Mouse (Mus musculus) CH12.LX (cell line): ENCODE measurements around the gene Sdc4. TPM values are rescaled to one million over a fixed set of nuclear protein-coding genes. Genes with fewer than 3 reads are reported as not detected.

Source experiments
- DNase-seq: peaks from one replicate; pipeline ENCODE4 v3.0.0-alpha.2; 2013; ENCODE audit errors: extremely low read depth
- H3K27ac ChIP-seq: 2 replicates; pipeline ENCODE4 v1.5.1; 2012; ENCODE audit warnings: low read depth, mild to moderate bottlenecking, control low read depth, moderate library complexity; ENCODE audit not compliant: insufficient read depth
- H3K27me3 ChIP-seq: replicated peaks from 2 replicates; pipeline ENCODE3; 2012; ENCODE audit warnings: inconsistent platforms
- H3K36me3 ChIP-seq, 2 experiments: replicated peaks in 1 of 2; 2 replicates each; pipeline versions ENCODE3 to v1.6.1; 2012; ENCODE audit warnings: inconsistent platforms in 1 of 2, low read length in 1 of 2, mild to moderate bottlenecking in 1 of 2, mixed read lengths in 1 of 2, moderate library complexity in 1 of 2; ENCODE audit not compliant: control insufficient read depth in 1 of 2, insufficient read depth in 1 of 2
- H3K4me1 ChIP-seq, 2 experiments: 2 replicates each; pipeline ENCODE4 v1.6.1; 2012; ENCODE audit warnings: inconsistent platforms in 1 of 2, moderate library complexity in 1 of 2; ENCODE audit not compliant: insufficient read depth in 2 of 2, control insufficient read depth in 1 of 2
- H3K4me2 ChIP-seq: 2 replicates; pipeline ENCODE4 v1.6.1; 2012; ENCODE audit warnings: low read depth, mild to moderate bottlenecking, control low read depth; ENCODE audit not compliant: poor library complexity, insufficient read depth, severe bottlenecking
- H3K4me3 ChIP-seq, 3 experiments: fragments of 150-350 bp in 1 of 3; sonication (generic) in 1 of 3; replicated peaks in 1 of 3; 2 replicates each; pipeline versions ENCODE3 to v1.5.1; 2011 to 2012; ENCODE audit warnings: low read depth in 2 of 3, low read length in 2 of 3, mild to moderate bottlenecking in 2 of 3, moderate library complexity in 2 of 3, control low read depth in 1 of 3, improper control_type of control experiment in 1 of 3, inconsistent platforms in 1 of 3, mixed read lengths in 1 of 3; ENCODE audit not compliant: poor library complexity in 1 of 3
- H3K79me2 ChIP-seq: replicated peaks from 2 replicates; pipeline ENCODE4 v1.6.1; 2012; ENCODE audit warnings: mild to moderate bottlenecking, moderate library complexity; ENCODE audit not compliant: control insufficient read depth, poor library complexity, insufficient read depth, severe bottlenecking; ENCODE audit errors: extremely low read depth
- H3K9ac ChIP-seq: 2 replicates; pipeline ENCODE4 v1.6.1; 2012; ENCODE audit warnings: low read depth, mild to moderate bottlenecking, control low read depth, moderate library complexity; ENCODE audit not compliant: insufficient read depth
- H3K9me3 ChIP-seq: replicated peaks from 2 replicates; pipeline ENCODE3; 2012; ENCODE audit warnings: low read length, inconsistent platforms, mixed read lengths
- BHLHE40 ChIP-seq: IDR thresholded peaks from 2 replicates; pipeline ENCODE4 v1.6.1; 2011; ENCODE audit warnings: mild to moderate bottlenecking, low read depth, low read length, improper control_type of control experiment
- CHD1 ChIP-seq: IDR thresholded peaks from 2 replicates; pipeline ENCODE4 v1.6.1; 2012; ENCODE audit warnings: low read depth, low read length, improper control_type of control experiment, inconsistent platforms
- CHD2 ChIP-seq: IDR thresholded peaks from 2 replicates; pipeline ENCODE4 v1.6.1; 2011; ENCODE audit warnings: low read length, improper control_type of control experiment
- GABPA ChIP-seq: IDR thresholded peaks from 2 replicates; pipeline ENCODE4 v1.6.1; 2012; ENCODE audit warnings: low read depth, low read length, improper control_type of control experiment, inconsistent platforms; ENCODE audit not compliant: insufficient replicate concordance
- HCFC1 ChIP-seq: IDR thresholded peaks from 2 replicates; pipeline ENCODE4 v1.6.1; 2012; ENCODE audit warnings: low read depth, mild to moderate bottlenecking, inconsistent platforms, low read length, improper control_type of control experiment
- JUN ChIP-seq: IDR thresholded peaks from 2 replicates; pipeline ENCODE4 v1.6.1; 2011; ENCODE audit warnings: low read depth, mild to moderate bottlenecking, low read length, improper control_type of control experiment, moderate library complexity; ENCODE audit not compliant: insufficient read depth
- JUND ChIP-seq: conservative IDR thresholded peaks from 2 replicates; pipeline ENCODE4 v1.6.1; 2011; ENCODE audit warnings: low read depth, low read length, improper control_type of control experiment
- KAT2A ChIP-seq: IDR thresholded peaks from 2 replicates; pipeline ENCODE4 v1.6.1; 2012; ENCODE audit warnings: low read length, improper control_type of control experiment, inconsistent platforms; ENCODE audit not compliant: insufficient replicate concordance
- MAFK ChIP-seq: IDR thresholded peaks from 2 replicates; pipeline ENCODE4 v1.6.1; 2011; ENCODE audit warnings: low read length, improper control_type of control experiment; ENCODE audit not compliant: insufficient replicate concordance
- MAX ChIP-seq: IDR thresholded peaks from 2 replicates; pipeline ENCODE4 v1.6.1; 2011; ENCODE audit warnings: low read length, improper control_type of control experiment
- MEF2A ChIP-seq: IDR thresholded peaks from 2 replicates; pipeline ENCODE4 v1.6.1; 2014; ENCODE audit warnings: low read depth, mild to moderate bottlenecking, inconsistent platforms, low read length, improper control_type of control experiment, borderline replicate concordance
- MYC ChIP-seq: IDR thresholded peaks from 2 replicates; pipeline ENCODE4 v1.6.1; 2011; ENCODE audit warnings: low read depth, mild to moderate bottlenecking, improper control_type of control experiment, low read length
- NELFE ChIP-seq: IDR thresholded peaks from 2 replicates; pipeline ENCODE4 v1.6.1; 2011; ENCODE audit warnings: low read depth, low read length, improper control_type of control experiment
- NRF1 ChIP-seq: IDR thresholded peaks from 2 replicates; pipeline ENCODE4 v1.6.1; 2014; ENCODE audit warnings: low read depth, mild to moderate bottlenecking, inconsistent platforms, low read length, improper control_type of control experiment, moderate library complexity
- PAX5 ChIP-seq: IDR thresholded peaks from 2 replicates; pipeline ENCODE4 v1.6.1; 2012; ENCODE audit warnings: low read length, inconsistent platforms, mixed read lengths
- POLR2A ChIP-seq: IDR thresholded peaks from 2 replicates; pipeline ENCODE4 v1.6.1; 2011; ENCODE audit warnings: low read depth, mild to moderate bottlenecking, improper control_type of control experiment, low read length
- POLR2AphosphoS2 ChIP-seq: IDR thresholded peaks from 2 replicates; pipeline ENCODE4 v1.6.1; 2011; ENCODE audit warnings: low read depth, low read length, improper control_type of control experiment
- TCF12 ChIP-seq: IDR thresholded peaks from 2 replicates; pipeline ENCODE4 v1.6.1; 2014; ENCODE audit warnings: low read depth, mild to moderate bottlenecking, inconsistent platforms, low read length, improper control_type of control experiment
- UBTF ChIP-seq: IDR thresholded peaks from 2 replicates; pipeline ENCODE4 v1.6.1; 2012; ENCODE audit warnings: low read depth, mild to moderate bottlenecking, inconsistent platforms, low read length, improper control_type of control experiment, moderate library complexity
- USF1 ChIP-seq: IDR thresholded peaks from 2 replicates; pipeline ENCODE4 v1.6.1; 2014; ENCODE audit warnings: low read depth, mild to moderate bottlenecking, inconsistent platforms, low read length, improper control_type of control experiment
- USF2 ChIP-seq: conservative IDR thresholded peaks from 2 replicates; pipeline ENCODE4 v1.6.1; 2011; ENCODE audit warnings: low read depth, low read length, improper control_type of control experiment
- ZC3H11A ChIP-seq: IDR thresholded peaks from 2 replicates; pipeline ENCODE4 v1.6.1; 2012; ENCODE audit warnings: low read depth, mild to moderate bottlenecking, inconsistent platforms, low read length, improper control_type of control experiment
- ZMIZ1 ChIP-seq: IDR thresholded peaks from 2 replicates; pipeline ENCODE4 v1.6.1; 2012; ENCODE audit warnings: low read depth, mild to moderate bottlenecking, inconsistent platforms, low read length, improper control_type of control experiment
- dilution Hi-C: fragments of 300-500 bp; cut with MboI; formaldehyde crosslinking; loops from 2 replicates; pipeline ENCODE4 v1.14.3; 2020; ENCODE audit warnings: low sequenced_read_pairs; ENCODE audit not compliant: extremely low pct_unique_long_range_greater_than_20kb, extremely low pct_ligation_motif_present
- in situ Hi-C: fragments of 300-500 bp; cut with MboI; formaldehyde crosslinking; loops from 3 replicates; pipeline ENCODE4 v1.14.3; 2019; ENCODE audit warnings: low sequenced_read_pairs, low pct_ligation_motif_present, low pct_unique_long_range_greater_than_20kb, mixed read lengths
- polyA plus RNA-seq: library from polyadenylated mRNA; unstranded; fragments of >175 nt; gene quantifications from 2 replicates; pipeline ENCODE4 v1.2.1, GENCODE M21; 2012; ENCODE audit warnings: low read depth; ENCODE audit not compliant: insufficient read length
- total RNA-seq, 2 experiments: library from RNA; depleted of rRNA; stranded (reverse); fragments of 300-350 nt in 1 of 2; fragments of >200 nt in 1 of 2; gene quantifications; 2 replicates each; pipeline ENCODE4 v1.2.3; 2012 to 2014

The Sdc4 gene
- total and polyA plus RNA-seq, 3 experiments = 46.6 to 69.9 (median 59.8) TPM

DNA sequence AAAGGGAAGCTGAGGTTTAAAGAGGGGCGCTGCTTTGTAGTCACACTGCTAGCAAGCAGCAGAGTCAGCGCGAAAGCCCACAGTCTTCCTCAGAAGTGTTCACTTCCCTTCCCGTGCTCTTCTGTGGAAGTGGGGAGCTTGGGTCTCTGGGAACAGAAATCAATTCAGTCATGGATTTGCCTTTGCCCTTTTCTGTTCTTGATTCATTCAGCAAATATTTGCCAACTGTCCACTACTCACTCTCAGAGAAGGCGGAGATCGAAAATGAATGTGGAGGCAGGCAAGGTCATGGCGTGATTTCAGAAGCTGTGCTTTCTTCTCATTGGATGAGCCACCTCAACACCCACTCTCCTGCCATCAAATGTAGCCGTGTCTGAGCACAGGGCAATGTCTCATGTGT lies 14.8 kb upstream of the Sdc4 start:
- dilution Hi-C loops = no loop called here
- Histone ChIP-seq H3K9ac (no peak overlapping the region), H3K4me3 (no peak overlapping the region), H3K79me2 (peaks cover 11% of the 10 kb centered on the region), H3K27me3 (no peaks in the 10 kb centered on the region), H3K4me2 (no peak overlapping the region), H3K27ac (no peak overlapping the region), H3K9me3 (peaks cover 2% of the 10 kb centered on the region), H3K36me3 (peaks cover 11 to 16% of the 10 kb centered on the region in 2 experiments), H3K4me1 (peaks cover 7 to 39% of the 10 kb centered on the region in 2 experiments)
- TF ChIP-seq NRF1 = no peak
- no peak for TF ChIP-seq PAX5
- TF ChIP-seq NELFE = no peak
- TF ChIP-seq JUND = no peak
- TF ChIP-seq ZMIZ1 = no peak
- TF ChIP-seq POLR2AphosphoS2 = no peak
- TF ChIP-seq KAT2A = no peak
- no peak for TF ChIP-seq POLR2A
- no peak for TF ChIP-seq CHD2
- TF ChIP-seq GABPA = no peak
- no peak for TF ChIP-seq MAX
- no peak for TF ChIP-seq MYC
- TF ChIP-seq UBTF = no peak
- no peak for TF ChIP-seq BHLHE40
- TF ChIP-seq TCF12 = no peak
- TF ChIP-seq JUN = no peak
- TF ChIP-seq MAFK = no peak
- no peak for TF ChIP-seq ZC3H11A
- DNase-seq = no peak
- in situ Hi-C loops = loop anchor here (5.0 kb wide), 1 partner anchor 36 kb away; no protein-coding TSS in a partner anchor

DNA sequence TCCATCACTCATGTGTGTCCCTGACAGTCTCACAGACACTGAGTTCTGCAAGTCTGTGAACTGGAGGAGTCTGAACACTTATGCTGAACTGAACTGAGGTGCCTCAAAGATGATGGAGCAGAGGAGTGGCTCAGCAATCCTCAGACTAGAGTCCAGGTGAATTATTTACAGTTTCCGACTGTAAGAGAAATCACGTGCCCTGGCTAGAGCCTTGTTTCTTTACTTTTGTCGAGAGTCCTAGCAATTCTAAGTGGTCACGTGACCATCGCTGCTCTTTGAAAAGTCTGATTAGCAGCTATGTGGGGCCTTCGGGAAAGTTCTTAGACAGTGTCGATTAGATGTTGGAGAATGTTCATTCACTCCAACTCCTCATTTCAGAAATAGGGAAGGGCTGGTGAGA lies 14.3 kb upstream of the Sdc4 start:
- no peak for DNase-seq
- Histone ChIP-seq H3K9me3 (peaks cover 2% of the 10 kb centered on the region), H3K27ac (peak overlapping the region; percentile 43), H3K27me3 (peaks cover 3% of the 10 kb centered on the region), H3K36me3 (peaks cover 5 to 10% of the 10 kb centered on the region in 2 experiments), H3K79me2 (peaks cover 11% of the 10 kb centered on the region), H3K4me3 (peak overlapping the region; percentile 30 to 69 (median 35)), H3K4me1 (peaks cover 7 to 35% of the 10 kb centered on the region in 2 experiments), H3K9ac (peak overlapping the region; percentile 59), H3K4me2 (peak overlapping the region; percentile 39)
- in situ Hi-C loops (loop anchor here (5.0 kb wide), 1 partner anchor 36 kb away; no protein-coding TSS in a partner anchor), dilution Hi-C loops (no loop called here)
- TF ChIP-seq POLR2AphosphoS2 (no peak), USF1 (peak; percentile 72), TCF12 (no peak), USF2 (peak; percentile 69), CHD1 (no peak), POLR2A (no peak), BHLHE40 (peak; percentile 61), MAFK (no peak), MEF2A (no peak), HCFC1 (no peak)
